Mouse (Mus musculus) liver, embryonic 15.5 days (tissue): ENCODE results near the gene Rplp2. TPM values are rescaled to one million over a fixed set of nuclear protein-coding genes. Genes with fewer than 3 reads are reported as not detected.

Source experiments
- ATAC-seq: fragments of 200-750 bp; cut with Nextera tagmentation; 2 replicates; pipeline ENCODE4 v1.8.0; 2017; ENCODE audit warnings: moderate number of reproducible peaks, mild to moderate bottlenecking, moderate library complexity; ENCODE audit not compliant: insufficient read depth
- H3K27ac ChIP-seq: fragments of 300-500 bp; sonication (generic); replicated peaks from 2 replicates; pipeline ENCODE4 v1.5.1; 2015; ENCODE audit warnings: mild to moderate bottlenecking, inconsistent platforms
- H3K27me3 ChIP-seq: fragments of 300-500 bp; sonication (generic); 2 replicates; pipeline ENCODE4 v1.6.1; 2015; ENCODE audit warnings: mild to moderate bottlenecking, inconsistent platforms
- H3K36me3 ChIP-seq: fragments of 300-500 bp; sonication (generic); replicated peaks from 2 replicates; pipeline ENCODE4 v1.6.1; 2015; ENCODE audit warnings: moderate library complexity, mild to moderate bottlenecking, inconsistent platforms
- H3K4me1 ChIP-seq: fragments of 300-500 bp; sonication (generic); replicated peaks from 2 replicates; pipeline ENCODE4 v1.6.1; 2015; ENCODE audit warnings: inconsistent platforms
- H3K4me2 ChIP-seq: fragments of 300-500 bp; sonication (generic); 2 replicates; pipeline ENCODE4 v1.6.1; 2015; ENCODE audit warnings: moderate library complexity, mild to moderate bottlenecking, inconsistent platforms
- H3K4me3 ChIP-seq: fragments of 300-500 bp; sonication (generic); replicated peaks from 2 replicates; pipeline ENCODE4 v1.5.1; 2015; ENCODE audit warnings: mild to moderate bottlenecking, inconsistent platforms
- H3K9ac ChIP-seq: fragments of 300-500 bp; sonication (generic); 2 replicates; pipeline ENCODE4 v1.6.1; 2015; ENCODE audit warnings: moderate library complexity, mild to moderate bottlenecking, inconsistent platforms
- H3K9me3 ChIP-seq: fragments of 300-500 bp; sonication (generic); replicated peaks from 2 replicates; pipeline ENCODE4 v1.6.1; 2016; ENCODE audit warnings: inconsistent platforms
- WGBS: fragments of 180-500 bp; shearing (Covaris S2); methylation state at CpG from one replicate; pipeline ENCODE4 v1.1.7; 2015; ENCODE audit warnings: mixed read lengths; ENCODE audit not compliant: insufficient replicate concordance; 5-methylcytosine and 5-hydroxymethylcytosine counted together
- polyA plus RNA-seq: library from polyadenylated mRNA; unstranded; fragments of >200 nt; fragmentation: Nextera tagmentation; extraction: Ambion mirVana; gene quantifications from 2 replicates; pipeline ENCODE4 v1.2.1, GENCODE M21; 2015

Gene Rplp2
- polyA plus RNA-seq, 1 experiment from 2014 or later: 741 TPM

DNA sequence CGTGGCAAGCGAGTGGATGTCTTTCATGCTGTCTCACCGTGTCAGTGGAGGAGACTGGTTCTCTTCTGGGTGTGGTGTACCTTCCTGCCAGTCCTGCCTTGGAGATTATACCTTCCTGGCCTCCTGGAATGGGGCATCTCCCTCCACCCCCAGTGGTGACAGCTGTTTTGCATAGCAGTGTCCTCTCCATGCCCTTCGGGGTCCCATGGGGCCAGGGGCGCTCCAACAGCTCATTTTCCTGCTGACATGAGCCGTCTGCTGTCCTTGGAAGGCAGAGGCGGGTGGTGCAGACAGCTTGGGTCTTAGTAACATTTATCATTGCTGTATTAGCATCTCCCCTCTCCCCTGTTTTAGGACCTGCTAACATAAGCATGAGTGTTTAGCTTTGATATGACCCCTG is 40.0 kb downstream of the Rplp2 start:
- no peak for ATAC-seq
- peaks cover 21% of the 10 kb centered on the region for H3K27me3 ChIP-seq
- WGBS: 77% methylated on average over 7 of the region's 7 CpGs
- H3K4me2 ChIP-seq: no peak overlapping the region
- H3K36me3 ChIP-seq: peaks cover 6% of the 10 kb centered on the region; the same call in 1 of the 2 replicates
- H3K27ac ChIP-seq: no peak overlapping the region
- H3K4me3 ChIP-seq: no peak overlapping the region
- H3K9me3 ChIP-seq: no peaks in the 10 kb centered on the region
- peaks cover 9% of the 10 kb centered on the region for H3K4me1 ChIP-seq
- no peak overlapping the region for H3K9ac ChIP-seq

GRCm38 (mm10) chr7:141491151-141491550 is 44.0 kb downstream of the Rplp2 start:
- H3K9me3 ChIP-seq: no peaks in the 10 kb centered on the region
- H3K4me1 ChIP-seq: peaks cover 3% of the 10 kb centered on the region; the same call in 1 of the 2 replicates
- H3K36me3 ChIP-seq: peaks cover 31% of the 10 kb centered on the region
- H3K27me3 ChIP-seq: no peaks in the 10 kb centered on the region
- H3K27ac ChIP-seq: no peak overlapping the region
- no peak overlapping the region for H3K9ac ChIP-seq
- H3K4me2 ChIP-seq: no peak overlapping the region
- WGBS: 29% methylated on average over 2 of the region's 2 CpGs
- H3K4me3 ChIP-seq: no peak overlapping the region
- peak; percentile 53 for ATAC-seq

GRCm38 (mm10) chr7:141492738-141493137 is 45.6 kb downstream of the Rplp2 start:
- peaks cover 36% of the 10 kb centered on the region for H3K36me3 ChIP-seq
- WGBS: 83% methylated on average over 5 of the region's 5 CpGs

GRCm38 (mm10) chr7:141493729-141494128 is 46.6 kb downstream of the Rplp2 start:
- peaks cover 36% of the 10 kb centered on the region for H3K36me3 ChIP-seq

More at GRCm38 (mm10) chr7:141492738-141493137, 45.6 kb downstream of the Rplp2 start:
- Histone ChIP-seq H3K4me3 (no peak overlapping the region), H3K9ac (no peak overlapping the region), H3K27ac (no peak overlapping the region), H3K4me1 (no peaks in the 10 kb centered on the region; the same call in 1 of the 2 replicates), H3K9me3 (no peaks in the 10 kb centered on the region), H3K4me2 (no peak overlapping the region), H3K27me3 (no peaks in the 10 kb centered on the region)
- ATAC-seq: no peak

DNA sequence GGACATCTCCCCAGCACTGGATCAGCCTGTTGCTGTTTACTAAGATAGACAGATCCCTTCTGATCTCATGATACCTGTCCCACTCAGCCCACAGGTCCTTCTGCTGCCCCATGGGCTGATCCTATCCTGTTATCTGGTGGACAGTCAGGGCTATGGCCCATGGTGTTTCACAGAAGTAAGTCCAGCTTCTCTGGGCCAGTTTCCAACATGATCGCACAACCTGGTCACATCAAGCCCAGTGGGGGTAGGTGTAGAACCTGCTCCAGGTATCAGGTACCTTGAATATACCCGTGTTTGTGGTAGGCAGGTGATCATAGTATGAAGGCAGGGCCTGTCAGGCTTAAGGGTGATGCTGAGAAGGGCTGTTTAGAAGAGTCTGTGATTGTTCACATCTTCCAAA is 48.2 kb downstream of the Rplp2 start:
- no peak overlapping the region for H3K9ac ChIP-seq
- peaks cover 43% of the 10 kb centered on the region for H3K36me3 ChIP-seq
- no peak for ATAC-seq
- no peak overlapping the region for H3K4me3 ChIP-seq
- no peak overlapping the region for H3K27ac ChIP-seq
- no peaks in the 10 kb centered on the region for H3K9me3 ChIP-seq
- H3K4me1 ChIP-seq: no peaks in the 10 kb centered on the region; the same call in 1 of the 2 replicates
- no peaks in the 10 kb centered on the region for H3K27me3 ChIP-seq
- H3K4me2 ChIP-seq: no peak overlapping the region
- WGBS: 68% methylated on average over 2 of the region's 2 CpGs

More at GRCm38 (mm10) chr7:141493729-141494128, 46.6 kb downstream of the Rplp2 start:
- no peak for ATAC-seq
- no peak overlapping the region for H3K4me3 ChIP-seq
- no peaks in the 10 kb centered on the region; the same call in 1 of the 2 replicates for H3K4me1 ChIP-seq
- no peak overlapping the region for H3K27ac ChIP-seq
- 66% methylated on average over 1 of the region's 1 CpGs for WGBS
- H3K9ac ChIP-seq: no peak overlapping the region
- H3K4me2 ChIP-seq: no peak overlapping the region
- no peaks in the 10 kb centered on the region for H3K9me3 ChIP-seq
- no peaks in the 10 kb centered on the region for H3K27me3 ChIP-seq

GRCm38 (mm10) chr7:141495940-141496339 is 48.8 kb downstream of the Rplp2 start:
- Histone ChIP-seq H3K9me3 (no peaks in the 10 kb centered on the region), H3K4me1 (no peaks in the 10 kb centered on the region; the same call in 1 of the 2 replicates), H3K27ac (no peak overlapping the region), H3K4me3 (no peak overlapping the region), H3K4me2 (no peak overlapping the region), H3K27me3 (no peaks in the 10 kb centered on the region), H3K9ac (no peak overlapping the region), H3K36me3 (peaks cover 43% of the 10 kb centered on the region)
- WGBS: 73% methylated on average over 4 of the region's 4 CpGs
- ATAC-seq: no peak

DNA sequence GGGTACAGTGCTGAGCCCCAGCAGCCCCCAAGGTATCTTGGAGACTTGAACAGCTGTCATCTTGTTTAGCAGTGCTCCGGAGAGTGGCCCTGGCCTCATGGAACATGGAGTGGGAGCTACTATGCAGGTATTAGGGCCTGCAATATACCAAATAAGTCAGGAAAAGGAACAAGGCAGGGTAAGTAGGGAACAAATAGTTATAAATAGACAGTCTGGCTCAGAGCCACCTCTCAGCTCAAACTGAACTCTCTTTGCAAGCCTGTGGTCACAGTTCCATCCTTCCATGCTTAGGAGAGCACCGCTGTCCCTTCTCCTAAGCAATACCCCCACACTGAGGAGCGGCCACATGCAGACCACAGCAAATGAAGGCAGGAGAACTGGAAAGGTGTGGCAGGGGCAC is 50.4 kb downstream of the Rplp2 start:
- Histone ChIP-seq H3K4me3 (no peak overlapping the region), H3K36me3 (peaks cover 32% of the 10 kb centered on the region), H3K27me3 (no peaks in the 10 kb centered on the region), H3K4me1 (peaks cover 8% of the 10 kb centered on the region), H3K4me2 (no peak overlapping the region), H3K9ac (no peak overlapping the region), H3K27ac (no peak overlapping the region), H3K9me3 (no peaks in the 10 kb centered on the region)
- ATAC-seq: no peak
- 69% methylated on average over 3 of the region's 3 CpGs for WGBS

Other genes starting within 250 kb of the Rplp2 start
- 0.60 and 0.91 TPM in 2 replicates for gene Lmntd2, start 233.3 kb upstream of the Rplp2 start, polyA plus RNA-seq
- gene Rassf7, start 231.5 kb upstream of the Rplp2 start, polyA plus RNA-seq: 27.3 and 33.4 TPM in 2 replicates
- gene Phrf1, start 218.6 kb upstream of the Rplp2 start, polyA plus RNA-seq: 26.7 and 32.6 TPM in 2 replicates
- gene Irf7, start 180.9 kb upstream of the Rplp2 start, polyA plus RNA-seq: 10.7 and 12.8 TPM in 2 replicates
- gene Cdhr5, start 170.6 kb upstream of the Rplp2 start, polyA plus RNA-seq: 0.46 and 0.47 TPM in 2 replicates
- gene Sct, start 168.2 kb upstream of the Rplp2 start, polyA plus RNA-seq: 0.35 and 0.47 TPM in 2 replicates
- gene Drd4, start 155.4 kb upstream of the Rplp2 start, polyA plus RNA-seq: not detected in 2 replicates
- gene Deaf1, start 119.7 kb upstream of the Rplp2 start, polyA plus RNA-seq: 13.4 and 16.9 TPM in 2 replicates
- gene Tmem80, start 119.6 kb upstream of the Rplp2 start, polyA plus RNA-seq: 14.8 and 15.8 TPM in 2 replicates
- gene Eps8l2, start 108.5 kb upstream of the Rplp2 start, polyA plus RNA-seq: 16.6 and 24.3 TPM in 2 replicates
- gene Taldo1, start 55.2 kb upstream of the Rplp2 start, polyA plus RNA-seq: 409 and 415 TPM in 2 replicates
- gene Gatd1, start 33.2 kb upstream of the Rplp2 start, polyA plus RNA-seq: 15.0 and 15.7 TPM in 2 replicates
- not detected in 2 replicates for gene Cend1, start 17.9 kb upstream of the Rplp2 start, polyA plus RNA-seq
- 18.7 and 20.5 TPM in 2 replicates for gene Slc25a22, start 9.5 kb upstream of the Rplp2 start, polyA plus RNA-seq
- 10.3 and 10.7 TPM in 2 replicates for gene Pidd1, start 3.3 kb upstream of the Rplp2 start, polyA plus RNA-seq
- 13.9 and 15.3 TPM in 2 replicates for gene Pnpla2, start 7.8 kb downstream of the Rplp2 start, polyA plus RNA-seq
- gene Cracr2b, start 13.7 kb downstream of the Rplp2 start, polyA plus RNA-seq: 3.9 and 5.2 TPM in 2 replicates
- gene Cd151, start 20.0 kb downstream of the Rplp2 start, polyA plus RNA-seq: 5.0 and 6.3 TPM in 2 replicates
- gene Polr2l, start 27.8 kb downstream of the Rplp2 start, polyA plus RNA-seq: 41.7 and 43.9 TPM in 2 replicates
- gene Tspan4, start 27.9 kb downstream of the Rplp2 start, polyA plus RNA-seq: 47.7 and 55.0 TPM in 2 replicates
- 25.2 and 27.9 TPM in 2 replicates for gene Chid1, start 92.5 kb downstream of the Rplp2 start, polyA plus RNA-seq
- gene Ap2a2, start 114.8 kb downstream of the Rplp2 start, polyA plus RNA-seq: 67.6 and 73.8 TPM in 2 replicates
- gene Muc6, start 207.9 kb downstream of the Rplp2 start, polyA plus RNA-seq: 3.1 and 3.3 TPM in 2 replicates
- 0.10 and 0.20 TPM in 2 replicates for gene Muc2, start 243.0 kb downstream of the Rplp2 start, polyA plus RNA-seq